Comparison of ENCODE assay signal across 27 mouse cellular contexts in the genomic region with DNA sequence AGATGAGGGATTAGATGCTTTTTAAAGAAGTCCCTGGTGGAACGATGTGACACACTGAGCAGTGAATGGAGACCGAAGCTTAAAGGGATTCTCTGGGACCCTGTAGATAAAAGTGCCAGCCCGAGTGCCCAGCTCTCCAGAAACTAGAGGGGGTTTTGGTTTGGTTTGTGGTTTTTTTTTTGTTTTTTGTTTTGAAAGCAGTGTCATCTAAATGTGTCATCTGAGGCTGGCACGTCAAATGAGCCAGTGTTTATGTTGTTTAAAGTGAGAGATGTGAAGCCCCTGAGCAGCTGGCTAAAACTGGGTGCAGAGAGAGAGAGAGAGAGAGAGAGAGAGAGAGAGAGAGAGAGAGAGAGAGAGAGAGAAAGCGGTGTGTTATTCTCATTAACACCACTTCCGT. TPM values are rescaled to one million over a fixed set of nuclear protein-coding genes. Genes with fewer than 3 reads are reported as not detected.
DNase-seq lines count a peak whose midpoint lies in the region; ATAC-seq and TF ChIP-seq lines count a peak whose summit lies in the region.
"Had no signal": no experiment of that assay in that cellular context is flagged by ENCODE, and none has a peak within 500 bp of the region (broad histone marks: within the 10 kb centered on the region; RNA-seq: fewer than 3 reads in every experiment).

No protein-coding gene starts in this region.

- H3K4me3 ChIP-seq in gastrocnemius, adult 2 months = no peak overlapping the region
- H3K4me3 ChIP-seq: embryonic facial prominence, embryonic 15.5 days; erythroblast, embryonic 14.5 days; forebrain, embryonic 10.5 days; heart, embryonic 15.5 days; hindbrain, embryonic 13.5 days; intestine, embryonic 15.5 days had no signal

- no peak for DNase-seq in gastrocnemius, adult 2 months
- DNase-seq in gastrocnemius, adult 8-10 months (ENCODE audit: low spot score in 2 of 2) = no peak
- DNase-seq in thymus, postnatal 0 days (ENCODE audit: low spot score) = peak; percentile 78
- no peak for DNase-seq in thymus, postnatal 36 days
- peak; percentile 82 for DNase-seq in induced T-regulatory cell, adult 2 months (ENCODE audit: low read depth)
- DNase-seq in adrenal gland, postnatal 4 days (ENCODE audit: low spot score in 2 of 2) = no peak
- DNase-seq: adrenal gland, postnatal 25 days; cerebellum, adult 11 months; cerebellum, adult 8-10 months; cerebellum, postnatal 14 days; embryo, embryonic 11 days; forebrain, postnatal 0 days; gastrocnemius, postnatal 36 days; heart, adult 18-20 months; heart, postnatal 14 days had no signal

- ATAC-seq in cerebellum, adult (ENCODE audit: insufficient number of reproducible peaks, low FRiP score, low TSS enrichment) = no peak
- ATAC-seq: forebrain, postnatal 0 days; hindbrain, postnatal 0 days; intestine, embryonic 15.5 days had no signal

- no peak for TF ChIP-seq CTCF in gastrocnemius, adult 2 months (IDR thresholded peaks at IDR 0.05)

- H3K27ac ChIP-seq in gastrocnemius, adult 2 months = peak overlapping the region; percentile 51
- H3K27ac ChIP-seq: embryonic facial prominence, embryonic 15.5 days; forebrain, embryonic 10.5 days; heart, embryonic 15.5 days; hindbrain, embryonic 13.5 days; hindbrain, postnatal 0 days; intestine, embryonic 15.5 days had no signal

- intact Hi-C loops in gastrocnemius, adult 2 months (cut with DNase I) = no loop called here

RNA-seq across cellular contexts. Expression of a gene that starts 31.9 kb away (rescaled TPM):
- 10 to 100 TPM; 34.9 to 35.6 TPM for total RNA-seq in gastrocnemius, adult 2 months (2021)
- total RNA-seq in gastrocnemius, adult 8-10 months (2022) = 10 to 100 TPM; 18.8 to 27.9 (median 27.3) TPM
- polyA plus RNA-seq in thymus, postnatal 0 days (2015; fragmentation: Nextera tagmentation; extraction: Ambion mirVana) = 140 and 190 TPM in 2 replicates
- total RNA-seq in adrenal gland, postnatal 4 days (2021) = 100 to 1,000 TPM; 155 to 157 TPM

RNA-seq across cellular contexts. Expression of a gene that starts 49.7 kb away (rescaled TPM):
- total RNA-seq in gastrocnemius, adult 2 months (2021) = under 1 TPM in 1 of 2 experiments, not detected in 1; 0.26 TPM
- under 1 TPM in 1 of 4 experiments, not detected in 3; 0.59 TPM for total RNA-seq in gastrocnemius, adult 8-10 months (2022)
- 0.86 and 1.1 TPM in 2 replicates for polyA plus RNA-seq in thymus, postnatal 0 days (2015; fragmentation: Nextera tagmentation; extraction: Ambion mirVana)
- 1 to 10 TPM; 2.3 to 5.2 TPM for total RNA-seq in adrenal gland, postnatal 4 days (2021)
- total RNA-seq: common myeloid progenitor, adult 5-6 weeks; G1E; gastrocnemius, adult 18-20 months; heart, adult 18-20 months; heart, postnatal 14 days; hematopoietic stem cell, adult 5-6 weeks had no signal
- polyA plus RNA-seq: erythroblast, embryonic 14.5 days; G1E had no signal

RNA-seq across cellular contexts. Expression of a gene that starts 50.1 kb away (rescaled TPM):
- not detected for total RNA-seq in gastrocnemius, adult 2 months (2021)
- total RNA-seq in gastrocnemius, adult 8-10 months (2022) = not detected
- polyA plus RNA-seq in thymus, postnatal 0 days (2015; fragmentation: Nextera tagmentation; extraction: Ambion mirVana) = not detected in 2 replicates
- total RNA-seq in adrenal gland, postnatal 4 days (2021) = under 1 TPM in 1 of 2 experiments, not detected in 1; 0.31 TPM
- total RNA-seq: adrenal gland, postnatal 25 days; common myeloid progenitor, adult 5-6 weeks; gastrocnemius, adult 18-20 months; gastrocnemius, postnatal 36 days; heart, adult 18-20 months had no signal
- polyA plus RNA-seq: erythroblast, embryonic 14.5 days had no signal

Comparison
In these comparisons a context has a peak if more than half of its experiments do, and no peak if none do; other contexts are left out.
1. DNase-seq: peak in thymus, postnatal 0 days (single experiment) and induced T-regulatory cell, adult 2 months (single experiment); none in gastrocnemius, adult 2 months (single experiment), gastrocnemius, adult 8-10 months (0 of 2), thymus, postnatal 36 days (0 of 2) and adrenal gland, postnatal 4 days (0 of 2).
2. RNA of a gene that starts 31.9 kb away (total RNA-seq): 155 to 157 TPM in adrenal gland, postnatal 4 days; 34.9 to 35.6 TPM in gastrocnemius, adult 2 months and 18.8 to 27.9 TPM in gastrocnemius, adult 8-10 months; every median in the first group is over 4 times any median in the second.